ENCODE assay signal across 19 mouse cellular contexts in genomic region chr11:119105071-119105609, GRCm38 (mm10). TPM values are rescaled to one million over a fixed set of nuclear protein-coding genes. Genes with fewer than 3 reads are reported as not detected.
DNase-seq lines count a peak whose midpoint lies in the region; ATAC-seq lines count a peak whose summit lies in the region.
"Had no signal": no experiment of that assay in that cellular context is flagged by ENCODE, and none has a peak within 500 bp of the region (broad histone marks: within the 10 kb centered on the region; RNA-seq: fewer than 3 reads in every experiment).

No protein-coding gene starts in this region.

- 0 out of 2 replicates have a peak overlapping the region, but pooled peaks have one; percentile 34 for H3K9ac ChIP-seq in heart, embryonic 12.5 days
- no peak overlapping the region for H3K9ac ChIP-seq in intestine, embryonic 14.5 days (ENCODE audit: low read length)
- no peak overlapping the region for H3K9ac ChIP-seq in forebrain, embryonic 14.5 days (ENCODE audit: low read length)
- H3K9ac ChIP-seq: forebrain, embryonic 13.5 days; limb, embryonic 12.5 days; liver, embryonic 12.5 days; stomach, embryonic 15.5 days had no signal

- H3K9me3 ChIP-seq in heart, embryonic 12.5 days (replicated peaks) = no peaks in the 10 kb centered on the region
- H3K9me3 ChIP-seq in intestine, embryonic 14.5 days (ENCODE audit: control insufficient read depth, low read length) = no peaks in the 10 kb centered on the region
- H3K9me3 ChIP-seq in forebrain, embryonic 14.5 days (replicated peaks; ENCODE audit: control insufficient read depth, low read length) = no peaks in the 10 kb centered on the region
- H3K9me3 ChIP-seq: forebrain, embryonic 13.5 days; limb, embryonic 12.5 days; liver, embryonic 12.5 days; stomach, embryonic 15.5 days had no signal

- intact Hi-C loops in heart, postnatal 25 days (cut with DNase I) = no loop called here

- WGBS in heart, embryonic 12.5 days = 61% methylated on average over 7 of the region's 7 CpGs
- 65% methylated on average over 7 of the region's 7 CpGs for WGBS in intestine, embryonic 14.5 days
- WGBS in forebrain, embryonic 14.5 days = 75% methylated on average over 7 of the region's 7 CpGs

- no peak for DNase-seq in heart, postnatal 25 days (ENCODE audit: low spot score)
- DNase-seq in kidney, adult 9 months = peak; percentile 28
- DNase-seq in kidney, postnatal 25 days = no peak
- DNase-seq in ZHBTc4 (ENCODE audit: low read depth, low spot score) = peak; percentile 63
- no peak for DNase-seq in intestine, embryonic 14.5 days (ENCODE audit: low spot score)
- DNase-seq in forebrain, embryonic 14.5 days (ENCODE audit: low spot score) = no peak
- DNase-seq in layer of hippocampus, adult 11-12 months (ENCODE audit: low spot score) = no peak
- DNase-seq: adrenal gland, postnatal 25 days; cerebellum, adult 18-20 months; gastrocnemius, postnatal 14 days; lung, adult 2 months; right cerebral cortex, postnatal 25 days; thymus, adult 2 months had no signal

- peaks cover 10% of the 10 kb centered on the region; the same call in 1 of the 2 replicates for H3K27me3 ChIP-seq in heart, embryonic 12.5 days (replicated peaks)
- no peaks in the 10 kb centered on the region for H3K27me3 ChIP-seq in intestine, embryonic 14.5 days (replicated peaks; ENCODE audit: control insufficient read depth, insufficient read depth, low read length)
- no peaks in the 10 kb centered on the region for H3K27me3 ChIP-seq in forebrain, embryonic 14.5 days (replicated peaks; ENCODE audit: control insufficient read depth, insufficient read depth, low read length)
- H3K27me3 ChIP-seq: forebrain, embryonic 13.5 days had no signal

- peaks cover 24% of the 10 kb centered on the region for H3K4me1 ChIP-seq in heart, embryonic 12.5 days (replicated peaks)
- peaks cover 16% of the 10 kb centered on the region for H3K4me1 ChIP-seq in intestine, embryonic 14.5 days (replicated peaks; ENCODE audit: control insufficient read depth, insufficient read depth, low read length)
- H3K4me1 ChIP-seq in forebrain, embryonic 14.5 days (ENCODE audit: control insufficient read depth, insufficient read depth, low read length) = no peaks in the 10 kb centered on the region

- no peak overlapping the region for H3K27ac ChIP-seq in heart, embryonic 12.5 days (ENCODE audit: poor library complexity, severe bottlenecking)
- H3K27ac ChIP-seq in intestine, embryonic 14.5 days (ENCODE audit: low read depth) = peak overlapping the region; percentile 33; the same call in 1 of the 2 replicates
- H3K27ac ChIP-seq in forebrain, embryonic 14.5 days (ENCODE audit: low read depth, low read length) = no peak overlapping the region
- H3K27ac ChIP-seq: forebrain, embryonic 13.5 days; limb, embryonic 12.5 days; liver, embryonic 12.5 days; stomach, embryonic 15.5 days had no signal

- no peak for ATAC-seq in heart, embryonic 12.5 days (ENCODE audit: insufficient number of reproducible peaks, low FRiP score)
- no peak for ATAC-seq in intestine, embryonic 14.5 days (replicated peaks; ENCODE audit: low FRiP score, low TSS enrichment, low read depth)
- no peak for ATAC-seq in forebrain, embryonic 14.5 days
- ATAC-seq: forebrain, embryonic 13.5 days had no signal

- H3K4me3 ChIP-seq in heart, embryonic 12.5 days = no peak overlapping the region
- no peak overlapping the region for H3K4me3 ChIP-seq in intestine, embryonic 14.5 days (ENCODE audit: low read depth, low read length)
- no peak overlapping the region for H3K4me3 ChIP-seq in forebrain, embryonic 14.5 days (ENCODE audit: low read depth, low read length)
- H3K4me3 ChIP-seq: erythroblast, embryonic 14.5 days; forebrain, embryonic 13.5 days; limb, embryonic 12.5 days; liver, embryonic 12.5 days; stomach, embryonic 15.5 days had no signal

- H3K36me3 ChIP-seq in heart, embryonic 12.5 days = no peaks in the 10 kb centered on the region
- no peaks in the 10 kb centered on the region for H3K36me3 ChIP-seq in intestine, embryonic 14.5 days (ENCODE audit: control insufficient read depth, insufficient read depth, low read length)
- no peaks in the 10 kb centered on the region for H3K36me3 ChIP-seq in forebrain, embryonic 14.5 days (ENCODE audit: control insufficient read depth, insufficient read depth, low read length)
- H3K36me3 ChIP-seq: limb, embryonic 12.5 days; liver, embryonic 12.5 days; stomach, embryonic 15.5 days had no signal

- H3K4me2 ChIP-seq in heart, embryonic 12.5 days = peak overlapping the region; percentile 52
- no peak overlapping the region for H3K4me2 ChIP-seq in intestine, embryonic 14.5 days (ENCODE audit: low read length)
- H3K4me2 ChIP-seq in forebrain, embryonic 14.5 days (ENCODE audit: low read length) = no peak overlapping the region
- H3K4me2 ChIP-seq: forebrain, embryonic 13.5 days; limb, embryonic 12.5 days; stomach, embryonic 15.5 days had no signal

RNA-seq across cellular contexts. Expression of gene Cbx4, which starts 19.1 kb away (rescaled TPM):
- 13.2 and 14.9 TPM in 2 replicates for polyA plus RNA-seq in heart, embryonic 12.5 days (2016; fragmentation: Nextera tagmentation; extraction: Ambion mirVana)
- total RNA-seq in heart, postnatal 25 days (2021) = 10 to 100 TPM; 14.0 to 14.8 TPM
- 9.9 and 10.5 TPM in 2 replicates for polyA plus RNA-seq in intestine, embryonic 14.5 days (2014; fragmentation: Nextera tagmentation; extraction: Ambion mirVana)
- 9.3 and 14.5 TPM in 2 replicates for polyA plus RNA-seq in forebrain, embryonic 14.5 days (2014; fragmentation: Nextera tagmentation; extraction: Ambion mirVana)

Comparison
In these comparisons a context has a peak if more than half of its experiments do, and no peak if none do; other contexts are left out.
1. DNase-seq: peak in kidney, adult 9 months (single experiment) and ZHBTc4 (single experiment); none in heart, postnatal 25 days (single experiment), kidney, postnatal 25 days (0 of 2), intestine, embryonic 14.5 days (single experiment), forebrain, embryonic 14.5 days (single experiment) and layer of hippocampus, adult 11-12 months (single experiment).